Mouse (Mus musculus): ENCODE data around the gene Syn2.

Syn2 gene

GRCm38 (mm10) chr6:115291823-115292222, 157.1 kb downstream of the Syn2 start:
- DNase-seq (ENCODE audit: low spot score) = no peak

GRCm38 (mm10) chr6:115292621-115293020, 157.9 kb downstream of the Syn2 start:
- DNase-seq (ENCODE audit: low spot score) = no peak

DNA sequence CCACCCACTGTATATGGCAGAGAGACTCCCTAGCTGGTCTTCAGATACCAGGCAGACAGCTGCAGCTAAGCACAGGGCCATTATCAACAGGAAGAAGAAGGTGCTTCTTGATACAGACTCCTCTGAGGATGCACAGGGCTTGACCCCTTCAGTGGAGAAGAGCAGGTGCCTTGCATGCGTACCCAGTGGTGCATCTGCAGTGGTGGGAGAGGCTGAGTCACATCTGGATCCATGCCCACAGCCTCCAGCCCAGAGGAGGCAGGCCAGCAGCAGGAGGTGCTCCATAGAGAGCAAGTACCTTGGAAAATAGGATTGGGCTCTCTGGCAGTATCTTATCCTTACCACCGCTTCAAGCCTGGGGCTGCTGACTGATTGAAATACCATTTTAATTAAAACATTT, 159.2 kb downstream of the Syn2 start:
- no peak for DNase-seq (ENCODE audit: low spot score)

- no peak for DNase-seq (ENCODE audit: low spot score)
Measured at GRCm38 (mm10) chr6:115307134-115307533, 172.4 kb downstream of the Syn2 start.

DNA sequence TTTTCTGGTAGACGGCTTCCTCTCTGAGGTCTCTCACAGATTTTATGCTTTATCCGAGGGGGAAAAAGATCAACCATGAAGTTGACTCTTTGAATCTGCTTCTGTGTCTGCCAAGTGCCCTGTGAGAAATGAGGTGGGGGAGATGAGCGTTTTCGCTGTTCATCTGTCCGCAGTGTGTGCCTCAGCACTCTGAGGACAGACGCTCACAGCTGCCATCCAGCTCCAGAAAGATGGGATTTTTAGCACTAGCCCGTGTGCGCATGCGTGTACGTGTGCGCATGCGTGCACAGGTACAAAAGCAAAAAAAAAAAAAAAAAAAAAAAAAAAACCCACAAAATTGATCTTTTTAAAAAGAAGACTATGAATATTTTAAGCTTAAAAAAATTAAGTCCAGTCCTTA, 178.1 kb downstream of the Syn2 start:
- no peak for DNase-seq (ENCODE audit: low spot score)

DNA sequence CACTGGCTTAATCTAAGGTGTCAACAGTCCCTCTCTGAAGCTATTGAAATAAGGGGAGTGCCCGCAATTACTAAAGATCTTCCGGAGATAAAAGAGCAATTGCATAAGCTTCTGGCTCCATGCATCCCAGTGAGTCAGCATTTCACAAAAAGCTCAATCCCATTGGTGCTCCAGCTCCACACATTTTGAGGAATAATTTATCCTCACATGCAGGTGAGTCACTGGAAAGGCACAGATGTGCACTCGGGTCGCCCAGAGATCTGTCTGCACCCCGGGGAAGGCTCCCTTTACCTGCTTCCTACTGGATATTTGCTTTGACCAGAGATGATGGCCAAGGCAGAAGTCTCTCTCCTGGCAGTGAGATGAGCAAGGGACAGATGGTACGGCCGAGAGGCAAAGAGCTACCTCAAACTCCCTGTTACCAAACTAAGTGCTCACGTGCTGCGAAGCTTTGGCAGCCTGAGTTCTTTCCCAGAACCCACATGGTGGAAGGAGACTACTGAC, 178.6 kb downstream of the Syn2 start:
- DNase-seq (ENCODE audit: low spot score) = peak; percentile 37

GRCm38 (mm10) chr6:115313910-115314309, 179.2 kb downstream of the Syn2 start:
- no peak for DNase-seq (ENCODE audit: low spot score)

GRCm38 (mm10) chr6:115315770-115316169, 181.1 kb downstream of the Syn2 start:
- no peak for DNase-seq (ENCODE audit: low spot score)

- DNase-seq (ENCODE audit: low spot score) = no peak
Measured at GRCm38 (mm10) chr6:115316811-115317221, 182.1 kb downstream of the Syn2 start.

DNA sequence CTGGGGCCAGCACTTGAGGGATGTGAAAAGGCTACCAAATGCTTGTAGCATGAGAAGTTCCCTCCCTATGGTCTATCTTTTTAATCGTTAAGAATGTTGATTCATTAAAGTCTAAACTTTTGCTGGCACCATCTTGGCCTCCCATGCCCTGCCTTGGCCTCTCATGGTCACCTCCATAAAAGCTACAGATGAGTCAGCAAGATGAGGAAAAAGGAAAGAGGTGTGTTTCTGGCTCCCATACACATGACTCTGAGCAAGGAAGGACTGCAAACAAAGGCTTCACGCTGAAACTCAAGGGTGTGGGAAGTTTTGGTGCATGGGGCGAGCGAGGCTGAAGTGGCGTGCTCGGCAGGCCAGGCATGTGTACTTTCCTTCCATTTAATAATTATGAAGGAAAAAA, 184.1 kb downstream of the Syn2 start:
- DNase-seq (ENCODE audit: low spot score) = no peak

GRCm38 (mm10) chr6:115319686-115320085, 185.0 kb downstream of the Syn2 start:
- no peak for DNase-seq (ENCODE audit: low spot score)

DNA sequence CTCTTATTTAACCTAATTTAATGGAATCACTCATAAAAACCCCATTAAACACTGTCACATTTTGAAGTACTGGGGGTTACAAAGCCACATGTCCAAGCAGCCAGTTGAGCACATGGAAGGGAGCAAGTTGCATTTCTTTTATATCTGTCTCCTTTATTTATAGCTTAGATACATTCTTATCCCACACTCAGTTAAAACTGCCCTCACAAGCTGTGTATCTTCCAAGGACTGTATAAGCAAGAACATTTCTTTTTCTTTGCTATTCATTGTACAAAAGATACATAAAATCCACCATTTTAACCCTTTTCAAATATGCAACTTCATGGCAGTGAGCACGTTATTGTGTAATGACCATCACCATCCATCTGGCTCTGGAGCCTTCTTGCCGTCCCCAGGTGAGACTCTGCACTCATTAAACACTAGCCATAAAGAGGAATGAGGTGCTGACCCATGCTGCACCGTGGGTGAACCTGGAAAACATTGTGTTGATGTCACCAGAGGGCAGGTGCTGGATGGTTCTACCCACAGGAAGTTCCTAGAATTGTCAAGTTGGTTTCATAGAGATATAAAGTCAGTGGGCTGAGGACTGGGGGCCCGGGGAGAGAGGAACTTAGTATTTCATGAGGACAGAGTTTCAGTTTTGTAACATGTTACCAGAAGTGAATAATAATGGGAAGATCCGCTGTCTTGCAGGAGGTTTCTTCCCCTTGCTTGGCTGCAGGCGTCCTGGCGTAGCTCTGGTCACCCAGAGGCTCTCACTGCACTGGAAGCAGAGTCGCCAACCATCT, 186.4 kb downstream of the Syn2 start:
- DNase-seq (ENCODE audit: low spot score) = no peak

GRCm38 (mm10) chr6:115321883-115322351, 187.2 kb downstream of the Syn2 start:
- DNase-seq (ENCODE audit: low spot score) = peak; percentile 11

DNA sequence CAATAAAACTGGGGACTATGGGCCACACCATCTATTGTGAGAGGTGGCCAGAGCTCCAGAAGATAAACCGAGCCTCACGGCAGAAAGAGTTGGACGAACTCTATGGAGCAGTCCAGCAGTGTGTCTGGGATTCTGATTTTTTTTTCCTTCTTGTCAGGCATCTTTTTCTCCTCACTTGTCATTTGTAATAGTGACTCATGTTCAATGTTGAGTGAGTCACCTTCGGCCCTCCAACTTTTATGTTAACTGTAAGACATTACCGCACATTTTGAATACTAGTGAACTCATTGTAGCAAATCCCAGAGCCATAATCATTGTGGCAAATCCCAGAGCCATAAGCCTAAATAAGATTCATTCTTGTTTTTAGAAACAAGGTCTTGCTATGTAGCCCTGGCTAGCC, 188.3 kb downstream of the Syn2 start:
- DNase-seq (ENCODE audit: low spot score) = no peak

DNA sequence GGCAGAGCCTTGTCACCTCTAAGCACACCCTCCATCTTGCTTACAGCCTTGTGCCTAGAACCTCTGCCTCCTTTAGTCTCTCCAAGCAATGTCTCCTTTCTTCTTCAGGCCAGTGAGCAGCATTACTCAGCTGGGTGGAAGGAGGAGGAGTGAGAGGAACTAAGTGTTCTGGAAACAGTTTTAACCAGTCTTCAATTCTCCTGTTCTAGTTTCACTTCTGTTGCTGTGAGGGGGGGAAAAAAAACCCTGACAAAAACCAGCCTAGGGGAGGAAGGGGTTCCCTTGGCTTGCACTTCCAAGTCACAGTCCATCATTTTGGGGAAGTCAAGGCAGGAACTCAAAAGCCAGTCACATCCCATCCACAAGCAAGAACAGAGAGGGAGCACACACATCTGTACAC, 196.3 kb downstream of the Syn2 start:
- DNase-seq (ENCODE audit: low spot score) = no peak

All from layer of hippocampus, adult 11-12 months (tissue).